In the genomic region with DNA sequence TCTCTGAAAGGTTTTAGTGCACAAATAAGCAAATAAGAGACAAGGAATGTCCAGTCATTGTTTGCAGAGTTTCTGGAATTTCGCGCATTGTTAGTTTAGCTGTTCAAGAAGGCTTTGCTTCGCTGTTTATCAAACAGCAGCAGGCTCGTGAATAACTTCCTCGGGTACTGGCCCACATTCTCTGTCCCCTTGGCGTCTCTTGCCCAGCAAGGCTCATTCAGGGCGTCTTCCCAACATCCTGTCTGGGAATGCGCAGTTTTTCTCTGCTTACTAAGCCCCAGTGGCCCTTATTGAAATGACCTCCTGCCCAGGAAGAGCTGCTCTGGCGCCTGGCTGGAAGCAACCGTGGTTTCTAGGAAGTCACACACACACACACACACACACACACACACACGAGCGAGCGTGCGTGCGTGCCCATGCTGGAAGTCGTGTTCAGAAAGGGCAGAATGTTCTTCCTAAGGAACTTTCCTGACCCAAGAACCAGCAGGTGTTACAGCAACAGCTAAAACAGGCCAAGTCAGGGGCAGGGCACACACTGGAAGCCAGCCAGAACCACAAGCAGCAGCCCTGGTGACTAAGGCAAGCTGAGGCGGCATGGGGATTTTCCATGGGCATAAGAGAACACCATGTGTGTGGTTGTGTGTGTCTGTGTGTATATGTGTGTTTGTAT, we compare ENCODE assay signal across 8 mouse cellular contexts. TPM values are rescaled to one million over a fixed set of nuclear protein-coding genes. Genes with fewer than 3 reads are reported as not detected.
DNase-seq lines count a peak whose midpoint lies in the region; ATAC-seq and TF ChIP-seq lines count a peak whose summit lies in the region.

No protein-coding gene starts in this region.

- ATAC-seq in cerebellum, adult (ENCODE audit: insufficient number of reproducible peaks, low FRiP score, low TSS enrichment): no peak
- ATAC-seq in megakaryocyte-erythroid progenitor cell, adult 5-6 weeks (replicated peaks; ENCODE audit: low FRiP score, low TSS enrichment, poor library complexity, severe bottlenecking): peak; percentile 81
- no peak for ATAC-seq in erythroid progenitor cell, adult 5-6 weeks (replicated peaks; ENCODE audit: low FRiP score, poor library complexity, severe bottlenecking)

- H3K4me1 ChIP-seq in embryonic fibroblast, embryonic 13.5 days (ENCODE audit: control insufficient read depth, insufficient read depth, low read length): peaks cover 6% of the 10 kb centered on the region

- peak overlapping the region; percentile 15; the same call in 1 of the 2 replicates for H3K27ac ChIP-seq in embryonic fibroblast, embryonic 13.5 days (ENCODE audit: insufficient read depth, low read length)

- H3K4me3 ChIP-seq in embryonic fibroblast, embryonic 13.5 days (ENCODE audit: insufficient read depth, low read length): no peak overlapping the region

- intact Hi-C loops in heart, postnatal 36 days (cut with DNase I): loop anchor here (5.0 kb wide), 1 partner anchor 45 kb away; no protein-coding TSS in a partner anchor

- no peak for TF ChIP-seq POLR2A in embryonic fibroblast, embryonic 13.5 days (IDR thresholded peaks at IDR 0.05; ENCODE audit: low read depth, low read length)

- no peak for TF ChIP-seq CTCF in embryonic fibroblast, embryonic 13.5 days (IDR thresholded peaks at IDR 0.05; ENCODE audit: borderline replicate concordance, insufficient read depth, low read length)

- peak; percentile 31 to 41 for DNase-seq in cerebellum, postnatal 14 days
- DNase-seq in Muller cell, postnatal 12 days (ENCODE audit: inconsistent ontology term): peak; percentile 94
- DNase-seq in heart, postnatal 36 days: peak; percentile 47 to 49
- peak; percentile 71 to 83 for DNase-seq in kidney, postnatal 4 days

RNA-seq across cellular contexts. Expression of a gene that starts 56.8 kb away (rescaled TPM):
- polyA plus RNA-seq in embryonic fibroblast, embryonic 13.5 days (2011; ENCODE audit: insufficient read length, low read depth, missing spikeins): 4.9 and 5.6 TPM in 2 replicates
- 10 to 100 TPM; 21.7 to 24.2 TPM for total RNA-seq in heart, postnatal 36 days (2021)
- 10.9 and 16.2 TPM in 2 replicates for total RNA-seq in megakaryocyte-erythroid progenitor cell, adult 5-6 weeks (2014; fragmentation: Nextera tagmentation)
- 10.0 and 10.3 TPM in 2 replicates for total RNA-seq in megakaryocyte-erythroid progenitor cell, adult 5-6 weeks (2017)
- total RNA-seq in erythroid progenitor cell, adult 5-6 weeks (2015; ENCODE audit: low replicate concordance): 9.4 and 10.5 TPM in 2 replicates
- 7.4 and 7.6 TPM in 2 replicates for total RNA-seq in erythroid progenitor cell, adult 5-6 weeks (2017; ENCODE audit: low replicate concordance)

Comparison
In these comparisons a context has a peak if more than half of its experiments do, and no peak if none do; other contexts are left out.
1. DNase-seq: peak in every context shown above with its lines; median percentile 94 in Muller cell, postnatal 12 days; 77 in kidney, postnatal 4 days; 48 in heart, postnatal 36 days; 36 in cerebellum, postnatal 14 days.